Mouse (Mus musculus) activated CD4-positive, CD25-positive, alpha-beta regulatory T cell, adult 4 months (primary cell): ENCODE measurements around the gene BC067074. TPM values are rescaled to one million over a fixed set of nuclear protein-coding genes. Genes with fewer than 3 reads are reported as not detected.
"Not testable (repeated sequence)": the region's sequence is repeated elsewhere in the genome, so short reads cannot be mapped to it uniquely, and the experiment has no call there.

Experiments
- ATAC-seq: one replicate; pipeline ENCODE4 v1.8.0; 2017
- polyA plus RNA-seq, 2 experiments: library from polyadenylated mRNA; unstranded; fragments of 100-300 nt; shearing (Covaris generic); gene quantifications; one replicate each; pipeline ENCODE4 v1.2.1; 2017

BC067074 gene
- polyA plus RNA-seq, 2 experiments from 2014 or later = not detected

DNA sequence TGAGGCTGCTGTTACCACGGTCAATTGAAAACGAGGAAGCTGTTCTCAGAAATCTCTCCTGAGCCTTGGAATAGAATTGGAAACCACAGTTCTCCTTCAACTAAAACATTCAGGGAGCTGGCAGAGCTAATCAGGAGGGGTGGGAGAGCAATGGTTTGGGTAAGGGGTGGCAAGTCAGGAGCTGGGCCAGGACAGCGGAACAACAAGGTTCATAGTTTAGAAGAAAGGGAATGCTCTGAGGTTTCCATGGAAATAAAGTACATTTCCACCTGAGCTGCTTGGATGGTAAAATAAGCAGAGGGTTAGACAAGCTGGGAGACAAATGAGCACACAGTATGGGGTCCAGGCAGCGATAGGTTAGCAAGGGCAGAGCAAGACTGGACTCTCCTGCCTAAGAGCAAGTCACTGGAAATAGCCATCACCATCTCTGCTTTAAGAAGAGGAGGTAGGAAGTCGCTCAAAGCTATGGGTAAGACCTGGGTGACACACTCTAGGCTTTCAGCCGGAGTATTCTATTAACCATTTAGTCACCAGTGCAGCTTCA lies 86.9 kb downstream of the BC067074 start:
- ATAC-seq = no peak

DNA sequence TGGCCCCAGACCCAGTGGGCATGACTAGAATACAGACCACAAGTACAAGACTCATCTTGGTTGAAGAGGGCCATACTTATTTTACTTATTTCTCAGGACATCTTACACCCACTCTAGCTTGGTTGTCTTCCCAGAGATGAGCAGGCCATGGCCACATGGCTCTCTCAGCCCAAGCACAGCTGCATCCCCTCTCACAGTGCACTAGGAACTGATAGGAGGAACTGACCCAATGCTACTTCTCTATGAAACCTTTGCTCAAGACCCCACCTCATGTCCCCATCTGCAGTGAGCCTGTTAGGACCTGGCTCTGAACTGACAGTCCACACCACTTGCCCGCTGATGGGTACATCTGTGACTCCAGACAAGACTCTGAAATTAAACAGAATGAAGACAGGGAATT lies 88.8 kb downstream of the BC067074 start:
- no peak for ATAC-seq

DNA sequence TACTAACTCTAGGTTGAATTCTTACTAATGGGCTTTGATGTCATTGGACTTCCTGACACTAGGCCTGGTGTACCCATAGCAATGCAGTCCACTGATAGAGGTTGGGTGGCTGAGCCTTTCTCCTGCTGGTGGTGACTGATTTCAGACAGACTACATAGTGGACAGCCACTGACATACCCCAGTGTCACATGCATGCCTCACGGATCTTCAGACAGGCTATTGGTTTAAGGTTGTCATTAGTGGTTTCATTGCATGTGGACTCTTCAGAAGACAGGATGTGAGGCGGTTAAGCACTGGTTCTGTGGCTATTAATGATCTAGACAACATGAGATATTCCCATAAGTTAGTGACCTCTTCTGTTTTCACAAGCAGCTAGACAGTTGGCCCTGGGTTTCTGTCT lies 89.2 kb downstream of the BC067074 start:
- no peak for ATAC-seq

DNA sequence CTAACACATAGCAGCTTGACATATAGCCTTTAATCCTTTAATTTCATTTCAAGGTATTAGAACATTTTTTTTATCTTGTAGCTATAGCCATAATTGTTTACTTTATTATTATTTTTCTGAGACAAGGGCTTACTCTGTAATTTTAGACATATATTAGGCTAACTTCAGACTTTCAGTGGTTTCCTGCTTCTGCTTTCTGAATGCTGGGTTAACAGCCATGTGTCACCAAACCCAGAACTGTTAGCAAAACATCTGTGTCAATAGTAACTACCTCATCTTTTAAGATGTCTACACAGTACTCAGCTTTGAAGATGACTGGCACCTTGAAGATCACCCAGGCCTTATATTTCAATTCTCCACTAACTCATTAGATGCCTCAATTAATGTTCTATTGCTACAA lies 89.8 kb downstream of the BC067074 start:
- ATAC-seq = not testable (repeated sequence)

DNA sequence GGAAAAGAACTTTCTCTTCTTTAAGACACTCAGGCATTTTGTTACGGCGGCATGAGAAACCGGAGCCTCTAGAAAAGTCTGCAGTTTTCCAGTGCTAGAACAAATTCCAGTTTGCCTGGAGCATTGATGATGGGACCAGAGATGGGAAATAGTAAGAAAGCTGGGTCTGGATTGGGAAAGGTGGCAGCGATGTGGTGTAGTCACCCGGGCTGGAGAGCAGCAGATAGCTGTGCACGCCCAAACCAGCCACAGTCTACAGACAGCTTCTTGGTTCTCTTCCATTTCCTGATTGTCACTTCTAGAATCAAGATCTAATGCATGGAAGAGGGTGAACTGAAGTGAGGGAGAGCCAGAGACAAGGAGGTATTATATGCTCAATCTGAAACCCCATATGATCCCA lies 100.4 kb downstream of the BC067074 start:
- no peak for ATAC-seq

DNA sequence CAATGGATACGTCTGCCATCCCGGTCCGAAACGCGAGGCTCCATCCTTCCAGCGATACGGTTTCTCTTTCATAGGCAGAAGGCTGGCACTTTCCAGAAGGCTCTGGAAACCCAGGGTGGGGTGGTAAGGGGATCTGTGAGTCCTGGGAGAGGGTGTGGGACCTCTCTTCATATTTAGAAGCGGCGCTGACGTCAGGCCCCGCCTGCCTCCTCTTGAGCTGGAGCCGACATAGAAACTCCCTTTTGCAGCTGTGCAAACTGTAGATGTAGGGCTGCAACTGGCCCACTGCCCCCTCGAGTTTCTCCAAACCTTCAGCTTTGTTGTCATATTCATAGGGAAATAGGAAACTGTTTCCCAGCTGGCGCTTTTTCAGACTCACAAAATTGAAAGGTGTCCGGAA lies 101.6 kb downstream of the BC067074 start:
- ATAC-seq = no peak

DNA sequence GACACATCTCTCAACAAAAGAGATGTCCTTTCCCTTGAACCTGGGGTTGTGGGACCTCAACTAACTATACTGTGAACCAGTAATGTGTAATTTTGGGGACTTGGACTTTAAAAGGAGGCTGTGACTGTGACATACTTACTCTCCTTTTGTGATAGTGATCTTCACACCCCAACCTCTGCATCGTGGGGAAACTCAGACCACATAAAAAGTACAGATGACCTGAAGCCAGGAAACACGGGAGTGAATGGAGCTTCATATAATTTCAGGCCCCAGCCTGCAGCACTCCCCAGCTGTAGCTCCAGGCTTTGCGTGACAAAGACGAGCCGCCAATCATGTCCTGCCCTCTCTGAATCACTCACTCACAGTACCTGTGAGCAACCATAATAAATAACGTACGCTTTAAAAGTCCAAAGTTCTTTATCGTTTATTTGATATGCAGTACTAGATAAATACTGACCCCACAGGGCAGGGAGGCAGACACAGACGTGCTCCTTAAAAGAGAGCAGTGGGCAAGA lies 104.1 kb downstream of the BC067074 start:
- no peak for ATAC-seq

DNA sequence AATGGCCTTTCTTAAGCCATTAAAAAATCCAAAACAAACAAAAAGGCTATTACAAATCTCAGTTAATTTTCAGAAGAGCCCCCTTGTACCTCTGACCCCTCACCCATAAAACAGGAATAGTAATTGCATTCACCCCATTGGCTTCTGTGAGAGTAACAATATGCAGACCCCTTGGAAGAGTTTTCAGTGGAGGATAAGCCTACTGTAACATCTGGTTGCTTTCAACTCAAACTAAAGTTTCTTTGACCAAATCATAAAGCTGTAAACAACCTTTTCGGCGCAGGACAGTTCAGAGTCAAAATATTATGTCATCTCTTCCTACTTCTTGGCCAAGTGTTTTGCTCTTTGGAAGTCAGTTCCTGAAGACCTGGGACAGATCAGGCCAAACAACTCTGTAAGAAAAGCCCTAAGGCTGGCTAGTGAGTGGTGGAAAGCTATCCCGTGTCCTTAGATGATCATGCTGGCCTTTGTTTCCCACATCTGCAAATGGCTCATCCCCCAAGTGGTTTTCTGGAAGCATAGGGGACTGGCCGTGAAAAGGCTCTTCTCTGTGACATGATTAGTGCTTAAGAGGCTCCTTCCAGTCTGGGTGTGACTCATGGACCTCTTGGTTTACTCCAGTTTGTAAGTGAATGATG lies 108.5 kb downstream of the BC067074 start:
- no peak for ATAC-seq

DNA sequence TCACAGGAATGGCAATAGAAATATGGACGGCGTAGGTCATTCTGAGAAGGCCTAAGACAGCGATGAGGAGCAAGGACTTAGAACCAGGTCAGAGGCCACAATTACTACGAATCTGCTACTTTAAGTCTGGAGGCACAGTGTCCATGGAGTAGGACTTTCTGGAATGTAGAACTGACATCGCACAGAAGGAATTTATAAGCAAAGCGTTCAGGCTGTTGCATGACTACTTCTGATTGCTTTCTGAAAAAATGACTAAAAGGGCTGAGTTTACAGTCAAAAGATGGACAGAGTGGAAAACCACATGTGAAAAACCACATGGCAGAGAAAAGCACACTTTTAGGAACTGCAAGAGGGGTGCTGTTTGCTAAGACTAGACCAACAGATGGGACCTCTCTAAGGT lies 110.7 kb downstream of the BC067074 start:
- ATAC-seq = no peak

DNA sequence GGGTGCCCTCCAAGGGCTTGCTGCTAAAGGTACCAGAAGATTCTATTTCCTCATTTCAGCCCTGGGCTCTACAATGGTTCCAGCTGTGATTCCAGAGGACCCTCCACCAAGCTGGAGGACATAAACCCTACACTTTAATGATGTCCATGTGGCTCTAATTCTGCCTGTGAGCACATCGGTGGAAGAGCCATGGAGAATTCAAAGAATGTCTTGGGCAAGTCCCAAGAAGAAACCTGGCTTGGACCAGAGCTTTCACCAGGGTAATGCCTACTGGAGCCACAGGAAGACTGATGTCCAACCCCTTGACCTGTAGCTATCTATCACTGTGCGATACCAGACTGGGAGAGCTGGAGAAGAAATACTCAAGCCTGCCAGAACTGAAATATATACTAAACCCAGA lies 111.2 kb downstream of the BC067074 start:
- ATAC-seq = no peak

DNA sequence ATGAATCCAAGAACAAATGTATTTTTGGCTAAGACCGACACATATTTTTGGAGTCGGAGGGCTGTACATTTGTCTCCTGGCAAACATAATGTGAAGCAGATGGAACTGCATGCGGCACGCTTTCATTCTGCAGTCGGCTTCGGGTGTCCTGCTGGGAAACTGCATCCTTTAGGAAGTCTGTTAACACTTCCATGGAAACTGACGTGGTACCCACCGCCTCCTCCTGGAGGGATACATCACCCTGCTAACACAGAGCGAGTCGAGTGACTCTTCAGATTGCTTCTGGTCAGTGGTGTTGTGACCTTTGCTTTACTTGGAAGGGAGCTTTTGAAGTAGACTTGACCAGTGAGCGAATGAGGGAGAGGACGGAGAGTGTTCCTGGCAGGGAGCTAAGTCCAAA lies 117.0 kb downstream of the BC067074 start:
- ATAC-seq = no peak

DNA sequence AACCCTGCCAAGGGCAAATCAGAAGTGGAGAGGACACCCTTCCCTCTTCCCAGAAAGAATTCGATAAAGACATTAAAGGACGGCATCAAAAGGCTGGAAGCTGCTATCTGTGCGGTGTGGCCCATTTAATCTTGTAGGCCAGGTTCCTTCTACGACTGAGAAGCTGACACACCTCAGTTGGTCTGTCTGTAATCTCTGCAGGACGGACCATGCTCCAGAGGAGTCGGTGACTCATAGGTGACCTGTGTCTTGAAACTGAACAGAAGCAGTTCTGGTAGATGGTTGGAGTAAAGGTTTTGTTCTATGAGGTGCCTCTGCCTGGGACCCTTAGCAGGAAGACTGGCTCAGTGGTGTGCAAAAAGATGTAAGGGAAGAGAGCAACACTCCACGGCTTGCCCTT lies 122.6 kb downstream of the BC067074 start:
- ATAC-seq = no peak

DNA sequence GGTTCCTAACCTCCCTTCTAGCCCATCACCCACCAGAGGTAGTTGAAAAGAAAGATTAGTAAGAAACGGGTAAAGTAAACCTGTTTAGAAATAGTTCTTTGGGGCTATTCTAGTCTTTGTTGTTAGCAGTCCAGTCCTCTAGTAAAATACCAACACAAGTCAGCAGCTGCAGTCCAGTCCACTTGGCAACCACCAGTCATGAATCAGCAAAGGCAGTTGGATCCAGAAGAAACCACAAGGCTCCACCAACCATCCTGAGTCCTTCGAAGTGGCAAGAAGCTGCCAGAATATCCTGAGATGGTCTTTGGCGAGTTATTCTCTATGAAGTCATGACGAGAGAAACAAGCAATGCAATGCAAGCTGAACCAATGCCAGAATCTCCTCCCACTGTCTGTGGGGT lies 124.0 kb downstream of the BC067074 start:
- ATAC-seq = no peak

DNA sequence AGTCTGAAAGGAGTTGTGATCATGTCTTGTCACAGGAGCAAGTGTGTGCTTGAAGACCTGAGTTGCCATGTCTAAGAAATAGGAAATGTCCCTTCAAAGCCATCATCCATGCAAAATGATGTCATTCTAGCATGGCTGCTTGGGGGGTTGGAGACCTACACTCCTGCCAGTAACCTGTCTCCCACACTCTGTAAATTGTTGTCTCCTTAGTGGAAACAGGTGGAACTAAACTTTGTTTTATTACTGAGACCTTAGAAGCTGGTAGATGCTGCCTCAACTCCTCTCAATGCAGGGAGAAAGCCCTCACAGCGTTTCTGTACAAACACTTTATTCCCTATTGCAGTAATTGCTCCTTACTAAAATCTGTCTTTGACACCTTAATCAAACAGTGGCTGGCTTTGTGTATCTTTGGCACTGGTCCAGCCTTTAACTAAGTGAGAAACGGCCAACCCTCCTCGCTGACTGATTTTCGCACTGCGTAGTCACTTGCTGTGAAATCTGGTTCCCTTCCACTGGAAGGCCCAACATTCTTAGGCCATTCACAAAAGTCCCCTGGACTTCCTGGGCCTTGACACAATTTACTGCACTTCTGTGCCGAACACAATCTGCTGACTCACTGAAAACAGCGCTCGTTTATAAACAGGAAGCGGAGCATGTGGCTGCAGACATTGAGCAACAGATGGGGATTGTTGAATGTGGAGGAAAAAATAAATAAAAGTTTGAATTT lies 125.0 kb downstream of the BC067074 start:
- no peak for ATAC-seq

DNA sequence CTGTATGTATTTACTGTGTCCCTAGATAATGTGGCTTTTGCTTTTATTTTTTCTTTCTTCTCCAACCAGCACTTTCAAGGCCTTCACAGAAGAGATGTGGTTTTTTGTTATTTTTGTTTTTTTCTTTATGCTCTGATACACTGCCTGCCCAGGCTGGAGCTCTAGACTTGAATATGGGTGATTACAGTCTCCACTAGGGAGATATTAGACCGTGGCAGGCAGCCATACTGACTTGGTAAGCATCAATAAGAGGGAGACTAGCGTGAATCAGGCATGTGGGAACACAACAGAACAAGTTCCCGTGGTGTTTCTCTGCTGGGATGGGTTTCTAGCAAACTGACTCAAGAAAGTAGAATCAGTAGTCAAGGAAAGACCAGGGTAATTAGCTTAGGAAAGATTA lies 125.7 kb downstream of the BC067074 start:
- ATAC-seq = no peak

DNA sequence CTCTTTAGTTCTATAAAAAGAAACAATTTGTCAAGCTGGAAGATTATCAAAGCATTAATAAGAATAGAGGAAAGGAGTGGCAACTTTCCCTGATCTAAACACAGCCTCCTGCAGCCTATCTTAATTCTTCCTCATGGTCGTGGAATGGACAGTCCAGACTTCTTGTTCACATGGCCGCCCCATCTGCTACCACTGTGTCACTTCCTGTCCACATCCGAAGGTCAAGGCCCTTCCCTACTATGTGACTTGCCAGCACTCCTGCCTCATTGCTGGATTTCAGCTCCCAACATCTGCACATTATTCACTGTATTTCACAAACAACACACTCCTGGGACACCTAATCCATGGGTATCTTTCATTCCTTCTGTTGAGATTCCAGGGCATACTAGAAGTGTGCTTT lies 128.5 kb downstream of the BC067074 start:
- no peak for ATAC-seq

DNA sequence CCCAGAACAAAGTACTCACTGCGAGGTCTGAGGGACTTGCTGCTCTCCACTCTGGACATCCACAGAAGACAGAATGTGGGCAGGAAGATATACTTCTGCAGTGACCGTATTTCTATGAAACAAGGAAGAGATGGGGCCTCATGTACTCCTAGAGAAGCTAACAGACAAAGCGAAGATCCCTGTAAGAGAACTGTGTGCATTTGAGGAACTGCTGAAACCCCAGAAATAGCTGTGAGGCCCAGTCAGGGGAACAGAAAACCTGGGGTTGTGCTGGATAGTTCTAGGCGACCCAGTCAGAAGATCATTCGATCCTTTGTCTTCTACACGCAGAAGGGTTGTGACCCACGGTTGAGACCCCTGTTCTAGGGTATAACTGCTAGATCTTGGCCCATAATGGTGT lies 130.9 kb downstream of the BC067074 start:
- ATAC-seq = no peak

DNA sequence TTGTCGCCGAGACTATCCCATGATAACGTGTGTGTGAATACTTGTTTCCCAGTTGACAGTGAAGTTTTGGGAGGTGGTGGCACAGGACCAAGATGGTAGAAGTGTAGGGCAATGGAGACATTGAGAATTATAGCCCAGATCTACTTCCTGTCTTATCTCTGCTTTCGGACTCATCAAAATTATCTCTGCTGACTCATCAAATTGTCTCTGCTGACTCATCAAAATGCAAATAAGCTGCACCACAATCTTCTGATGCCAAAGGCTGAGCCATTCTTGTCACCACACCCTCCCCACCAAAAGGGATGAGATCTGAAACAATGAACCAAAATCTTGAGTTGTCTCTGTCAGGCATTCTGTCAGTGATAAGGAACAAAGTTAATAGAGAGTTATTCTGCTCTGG lies 132.9 kb downstream of the BC067074 start:
- ATAC-seq = no peak

Other genes starting within 250 kb of the BC067074 start
- gene Gpx8, start 246.7 kb upstream of the BC067074 start, polyA plus RNA-seq = not detected
- gene Gzma, start 192.2 kb upstream of the BC067074 start, polyA plus RNA-seq = 1 to 10 TPM; 3.3 to 6.7 TPM
- gene Esm1, start 83.5 kb upstream of the BC067074 start, polyA plus RNA-seq = not detected
- gene Gzmk, start 67.3 kb upstream of the BC067074 start, polyA plus RNA-seq = 1 to 10 TPM; 1.2 TPM